Mouse (Mus musculus): ENCODE measurements at regions not wholly inside any gene's neighbourhood (a gene's known extent, or its start where the extent isn't known, plus 50 kb on each side); places are given as distances from the start of the nearest gene placed in this dataset.

DNA sequence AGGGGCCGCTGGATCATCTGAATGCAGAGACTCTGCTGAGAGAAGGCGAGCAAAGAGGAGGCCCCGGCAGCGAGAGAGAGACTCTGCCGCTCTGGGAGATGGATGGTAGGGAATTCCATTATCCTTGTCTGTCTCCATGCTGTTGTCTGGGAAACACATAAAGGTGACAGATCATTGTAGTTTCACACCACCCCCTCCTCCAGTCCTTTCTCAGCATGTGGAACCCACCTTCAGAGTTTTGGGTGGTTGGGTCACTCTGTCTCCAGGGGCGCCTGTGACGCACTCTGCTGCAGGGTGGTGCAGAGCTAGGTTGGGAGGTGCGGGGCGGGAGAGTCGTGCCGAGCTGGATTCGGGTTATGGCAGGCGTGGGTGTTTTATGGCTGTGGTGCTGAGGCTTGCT is 164.1 kb upstream of the Glra1 start:
- no peak for TF ChIP-seq POLR2A (IDR thresholded peaks at IDR 0.05; ENCODE audit: borderline replicate concordance, insufficient read depth, low read length)
- no peak for TF ChIP-seq CTCF (IDR thresholded peaks at IDR 0.05; ENCODE audit: borderline replicate concordance, insufficient read depth, low read depth, low read length)
